Mouse (Mus musculus): ENCODE results near the gene Fam133b. TPM values are rescaled to one million over a fixed set of nuclear protein-coding genes. Genes with fewer than 3 reads are reported as not detected.

Gene Fam133b
- polyA plus RNA-seq, 1 experiment: 51.0 TPM

GRCm38 (mm10) chr5:3574825-3575224 lies 31.2 kb downstream of the Fam133b start:
- Histone ChIP-seq H3K27ac (ENCODE audit: insufficient read depth, low read length) (no peak overlapping the region), H3K36me3 (ENCODE audit: control insufficient read depth, insufficient read depth, low read length, poor library complexity, severe bottlenecking) (peaks cover 49% of the 10 kb centered on the region), H3K9me3 (replicated peaks; ENCODE audit: control insufficient read depth, insufficient read depth, low read length, poor library complexity, severe bottlenecking) (peaks cover 11% of the 10 kb centered on the region), H3K9ac (ENCODE audit: low read depth, poor library complexity, severe bottlenecking) (no peak overlapping the region), H3K27me3 (ENCODE audit: control insufficient read depth, insufficient read depth, low read length, poor library complexity, severe bottlenecking) (no peaks in the 10 kb centered on the region), H3K4me3 (ENCODE audit: low read depth, low read length) (no peak overlapping the region), H3K4me1 (ENCODE audit: control insufficient read depth, insufficient read depth, low read length) (no peaks in the 10 kb centered on the region)
- TF ChIP-seq POLR2A (IDR thresholded peaks at IDR 0.05; ENCODE audit: insufficient read depth, low read length) (no peak), CTCF (IDR thresholded peaks at IDR 0.05; ENCODE audit: low read depth, low read length) (no peak), EP300 (IDR thresholded peaks at IDR 0.05; ENCODE audit: insufficient read depth, low read depth, low read length) (no peak)

GRCm38 (mm10) chr5:3577939-3578338 lies 34.3 kb downstream of the Fam133b start:
- peaks cover 34% of the 10 kb centered on the region for H3K36me3 ChIP-seq (ENCODE audit: control insufficient read depth, insufficient read depth, low read length, poor library complexity, severe bottlenecking)
- no peaks in the 10 kb centered on the region for H3K27me3 ChIP-seq (ENCODE audit: control insufficient read depth, insufficient read depth, low read length, poor library complexity, severe bottlenecking)
- H3K9me3 ChIP-seq (replicated peaks; ENCODE audit: control insufficient read depth, insufficient read depth, low read length, poor library complexity, severe bottlenecking): peaks cover 11% of the 10 kb centered on the region
- H3K4me3 ChIP-seq (ENCODE audit: low read depth, low read length): no peak overlapping the region
- peak overlapping the region; percentile 72 for H3K27ac ChIP-seq (ENCODE audit: insufficient read depth, low read length)
- no peak overlapping the region for H3K9ac ChIP-seq (ENCODE audit: low read depth, poor library complexity, severe bottlenecking)
- H3K4me1 ChIP-seq (ENCODE audit: control insufficient read depth, insufficient read depth, low read length): no peaks in the 10 kb centered on the region
- TF ChIP-seq CTCF (IDR thresholded peaks at IDR 0.05; ENCODE audit: low read depth, low read length) (no peak), POLR2A (IDR thresholded peaks at IDR 0.05; ENCODE audit: insufficient read depth, low read length) (no peak), EP300 (IDR thresholded peaks at IDR 0.05; ENCODE audit: insufficient read depth, low read depth, low read length) (no peak)

GRCm38 (mm10) chr5:3579066-3579465 lies 35.4 kb downstream of the Fam133b start:
- Histone ChIP-seq H3K9ac (ENCODE audit: low read depth, poor library complexity, severe bottlenecking) (no peak overlapping the region), H3K27ac (ENCODE audit: insufficient read depth, low read length) (no peak overlapping the region), H3K9me3 (replicated peaks; ENCODE audit: control insufficient read depth, insufficient read depth, low read length, poor library complexity, severe bottlenecking) (0 out of 2 replicates have a peak, but pooled peaks cover 7% of the 10 kb centered on the region), H3K36me3 (ENCODE audit: control insufficient read depth, insufficient read depth, low read length, poor library complexity, severe bottlenecking) (peaks cover 33% of the 10 kb centered on the region), H3K27me3 (ENCODE audit: control insufficient read depth, insufficient read depth, low read length, poor library complexity, severe bottlenecking) (no peaks in the 10 kb centered on the region), H3K4me3 (ENCODE audit: low read depth, low read length) (no peak overlapping the region), H3K4me1 (ENCODE audit: control insufficient read depth, insufficient read depth, low read length) (no peaks in the 10 kb centered on the region)
- TF ChIP-seq CTCF (IDR thresholded peaks at IDR 0.05; ENCODE audit: low read depth, low read length): no peak
- no peak for TF ChIP-seq POLR2A (IDR thresholded peaks at IDR 0.05; ENCODE audit: insufficient read depth, low read length)
- no peak for TF ChIP-seq EP300 (IDR thresholded peaks at IDR 0.05; ENCODE audit: insufficient read depth, low read depth, low read length)

- Histone ChIP-seq H3K4me1 (ENCODE audit: control insufficient read depth, insufficient read depth, low read length) (no peaks in the 10 kb centered on the region), H3K4me3 (ENCODE audit: low read depth, low read length) (peak within 1 kb of the TSS; percentile 93), H3K27ac (ENCODE audit: insufficient read depth, low read length) (no peak within 1 kb of the TSS), H3K36me3 (ENCODE audit: control insufficient read depth, insufficient read depth, low read length, poor library complexity, severe bottlenecking) (peaks cover 6% of the 10 kb centered on the region; the same call in 1 of the 2 replicates), H3K27me3 (ENCODE audit: control insufficient read depth, insufficient read depth, low read length, poor library complexity, severe bottlenecking) (no peaks in the 10 kb centered on the region), H3K9me3 (replicated peaks; ENCODE audit: control insufficient read depth, insufficient read depth, low read length, poor library complexity, severe bottlenecking) (no peaks in the 10 kb centered on the region), H3K9ac (ENCODE audit: low read depth, poor library complexity, severe bottlenecking) (peak within 1 kb of the TSS; percentile 54)
- TF ChIP-seq EP300 (IDR thresholded peaks at IDR 0.05; ENCODE audit: insufficient read depth, low read depth, low read length) (peak; percentile 52; the same call in 1 of the 2 replicates), POLR2A (IDR thresholded peaks at IDR 0.05; ENCODE audit: insufficient read depth, low read length) (no peak), CTCF (IDR thresholded peaks at IDR 0.05; ENCODE audit: low read depth, low read length) (peak; percentile 31)
Measured at GRCm38 (mm10) chr5:3595693-3596398, 52.2 kb downstream of the Fam133b start, which contains the start of gene Pex1. Gene Pex1, plus strand, starts transcription at chr5:3596066.

DNA sequence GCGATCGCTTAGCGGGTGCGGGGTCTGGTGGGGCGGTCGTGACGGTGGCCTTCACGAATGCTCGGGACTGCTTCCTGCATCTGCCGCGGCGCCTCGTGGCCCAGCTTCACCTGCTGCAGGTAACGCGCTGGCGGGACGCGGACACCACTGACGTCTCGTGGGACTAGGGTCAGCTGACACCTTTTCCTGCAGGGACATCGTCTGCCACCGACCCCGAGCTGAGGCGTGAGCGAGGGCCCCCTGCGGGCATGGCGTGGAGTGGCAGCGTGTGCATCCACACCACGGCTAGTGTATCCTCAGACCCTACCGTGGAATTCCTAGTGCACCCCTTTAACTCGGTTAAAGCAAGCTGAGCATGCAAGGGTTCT lies 52.8 kb downstream of the Fam133b start, which contains the start of gene Rbm48:
TSS of gene Rbm48 (minus strand) at position 187 of the 368 bp plus-strand sequence.
- Histone ChIP-seq H3K9me3 (replicated peaks; ENCODE audit: control insufficient read depth, insufficient read depth, low read length, poor library complexity, severe bottlenecking) (no peaks in the 10 kb centered on the region), H3K27ac (ENCODE audit: insufficient read depth, low read length) (no peak within 1 kb of the TSS), H3K36me3 (ENCODE audit: control insufficient read depth, insufficient read depth, low read length, poor library complexity, severe bottlenecking) (peaks cover under 1% of the 10 kb centered on the region; the same call in 1 of the 2 replicates), H3K4me3 (ENCODE audit: low read depth, low read length) (peak within 1 kb of the TSS; percentile 93), H3K27me3 (ENCODE audit: control insufficient read depth, insufficient read depth, low read length, poor library complexity, severe bottlenecking) (no peaks in the 10 kb centered on the region), H3K9ac (ENCODE audit: low read depth, poor library complexity, severe bottlenecking) (peak within 1 kb of the TSS; percentile 54), H3K4me1 (ENCODE audit: control insufficient read depth, insufficient read depth, low read length) (no peaks in the 10 kb centered on the region)
- no peak for TF ChIP-seq POLR2A (IDR thresholded peaks at IDR 0.05; ENCODE audit: insufficient read depth, low read length)
- TF ChIP-seq CTCF (IDR thresholded peaks at IDR 0.05; ENCODE audit: low read depth, low read length): peak; percentile 55
- no peak for TF ChIP-seq EP300 (IDR thresholded peaks at IDR 0.05; ENCODE audit: insufficient read depth, low read depth, low read length)

GRCm38 (mm10) chr5:3597171-3597570 lies 53.5 kb downstream of the Fam133b start:
- no peaks in the 10 kb centered on the region for H3K4me1 ChIP-seq (ENCODE audit: control insufficient read depth, insufficient read depth, low read length)
- H3K4me3 ChIP-seq (ENCODE audit: low read depth, low read length): no peak overlapping the region
- TF ChIP-seq CTCF (IDR thresholded peaks at IDR 0.05; ENCODE audit: low read depth, low read length) (no peak), EP300 (IDR thresholded peaks at IDR 0.05; ENCODE audit: insufficient read depth, low read depth, low read length) (no peak), POLR2A (IDR thresholded peaks at IDR 0.05; ENCODE audit: insufficient read depth, low read length) (no peak)
- H3K27ac ChIP-seq (ENCODE audit: insufficient read depth, low read length): no peak overlapping the region
- no peaks in the 10 kb centered on the region for H3K27me3 ChIP-seq (ENCODE audit: control insufficient read depth, insufficient read depth, low read length, poor library complexity, severe bottlenecking)
- H3K9me3 ChIP-seq (replicated peaks; ENCODE audit: control insufficient read depth, insufficient read depth, low read length, poor library complexity, severe bottlenecking): no peaks in the 10 kb centered on the region
- H3K36me3 ChIP-seq (ENCODE audit: control insufficient read depth, insufficient read depth, low read length, poor library complexity, severe bottlenecking): no peaks in the 10 kb centered on the region
- peak overlapping the region; percentile 30; the same call in 1 of the 2 replicates for H3K9ac ChIP-seq (ENCODE audit: low read depth, poor library complexity, severe bottlenecking)

All from ES-Bruce4 (cell line).